Mouse (Mus musculus) ovary, adult 10 weeks (tissue): ENCODE measurements around the gene Lipo3. TPM values are rescaled to one million over a fixed set of nuclear protein-coding genes. Genes with fewer than 3 reads are reported as not detected.

Experiments
- polyA plus RNA-seq: library from polyadenylated mRNA; stranded (reverse); fragments of 350-450 nt; fragmentation: Illumina TruSeq; extraction: RNeasy Lipid Tissue Mini Kit (QIAGEN cat#74804); gene quantifications from one replicate; pipeline ENCODE4 v1.2.3, GENCODE M21; 2014

The Lipo3 gene
- polyA plus RNA-seq, result 94.0 TPM

DNA sequence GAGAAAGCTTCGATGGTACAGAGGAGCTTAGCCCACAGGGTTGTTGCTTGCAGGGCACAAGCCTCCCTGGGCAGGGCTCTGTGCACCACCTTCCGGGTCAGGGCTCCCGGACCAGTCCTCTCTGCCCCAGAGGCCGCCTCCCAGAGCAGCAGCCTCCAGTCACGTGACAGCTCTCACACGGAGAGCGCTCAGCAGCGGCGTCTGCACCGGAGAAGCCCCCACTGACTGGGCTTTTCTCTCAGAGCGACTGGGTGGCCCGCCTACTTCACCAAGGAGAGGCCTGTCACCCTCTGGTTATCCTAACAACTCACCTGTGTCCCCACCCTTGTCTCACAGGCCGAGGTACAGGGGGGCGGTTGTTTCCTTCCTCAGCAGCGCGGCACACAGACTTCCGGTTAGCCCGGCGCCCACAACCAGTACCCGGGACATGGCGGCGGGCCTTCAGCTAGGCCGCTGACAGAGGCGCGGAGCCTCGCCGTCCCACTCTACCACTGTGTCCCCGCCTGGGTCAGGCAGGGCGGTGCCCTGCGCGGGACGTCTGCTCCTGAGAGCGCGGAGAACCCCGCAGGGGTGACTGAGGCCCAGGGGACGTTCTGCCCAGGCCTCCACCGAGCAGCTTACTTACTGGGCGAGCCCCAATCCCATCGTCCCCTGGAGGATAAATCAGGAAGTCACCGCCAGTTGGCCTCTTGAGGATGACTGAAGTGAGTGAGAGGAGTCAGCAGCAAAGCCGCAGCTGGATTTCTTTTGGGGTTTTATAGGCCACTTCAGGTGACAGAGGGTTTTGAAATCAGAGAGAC lies at the start of gene Lipo3:
Gene Lipo3 (minus strand): TSS at position 665 of the 800 bp plus-strand sequence.

DNA sequence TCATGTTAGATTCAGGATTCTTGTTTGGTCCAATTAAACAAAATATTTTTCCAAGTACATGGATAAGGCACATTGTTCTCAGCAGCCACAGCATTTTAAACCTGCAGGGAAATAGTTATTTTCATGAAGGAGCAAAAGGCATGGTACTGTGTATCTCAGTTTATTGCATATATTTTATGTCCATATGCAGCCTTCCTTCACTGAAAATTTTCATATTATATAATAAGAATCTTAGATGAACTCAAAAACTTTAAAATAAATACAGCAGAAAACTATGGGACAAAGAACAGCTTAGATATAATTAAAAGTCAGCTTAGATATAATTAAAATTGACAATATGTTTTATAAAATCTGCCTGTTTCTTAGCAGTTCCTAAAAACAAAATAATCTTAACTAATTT lies 25.6 kb upstream of the Lipo3 start, which contains the start of gene Lipo1:
Gene Lipo1 (minus strand): TSS at position 101 of the 400 bp plus-strand sequence.

DNA sequence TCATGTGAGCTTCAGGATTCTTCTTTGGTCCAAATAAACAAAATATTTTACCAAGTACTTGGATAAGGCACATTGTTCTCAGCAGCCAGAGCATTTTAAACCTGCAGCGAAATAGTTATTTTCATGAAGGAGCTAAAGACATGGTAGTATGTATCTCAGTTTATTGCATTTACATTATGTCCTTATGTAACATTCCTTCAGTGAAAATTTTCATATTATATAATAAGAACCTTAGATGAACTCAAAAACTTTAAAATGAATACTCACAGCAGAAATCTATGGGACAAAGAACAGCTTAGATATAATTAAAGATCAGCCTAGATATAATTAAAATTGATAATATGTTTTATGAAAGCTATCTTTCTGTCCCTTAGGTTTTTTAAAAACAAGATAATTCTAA lies 10.5 kb downstream of the Lipo3 start, which contains the start of gene Lipo2:
Gene Lipo2 (minus strand): TSS at position 101 of the 400 bp plus-strand sequence.

DNA sequence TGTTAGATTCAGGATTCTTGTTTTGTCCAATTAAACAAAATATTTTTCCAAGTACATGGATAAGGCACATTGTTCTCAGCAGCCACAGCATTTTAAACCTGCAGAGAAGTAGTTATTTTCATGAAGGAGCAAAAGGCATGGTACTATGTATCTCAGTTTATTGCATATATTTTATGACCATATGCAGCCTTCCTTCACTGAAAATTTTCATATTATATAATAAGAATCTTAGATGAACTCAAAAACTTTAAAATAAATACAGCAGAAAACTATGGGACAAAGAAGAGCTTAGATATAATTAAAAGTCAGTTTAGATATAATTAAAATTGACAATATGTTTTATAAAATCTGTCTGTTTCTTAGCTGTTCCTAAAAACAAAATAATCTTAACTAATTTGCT lies 136.6 kb downstream of the Lipo3 start, which contains the start of gene Gm8978:
Gene Gm8978 (minus strand): TSS at position 101 of the 400 bp plus-strand sequence.

DNA sequence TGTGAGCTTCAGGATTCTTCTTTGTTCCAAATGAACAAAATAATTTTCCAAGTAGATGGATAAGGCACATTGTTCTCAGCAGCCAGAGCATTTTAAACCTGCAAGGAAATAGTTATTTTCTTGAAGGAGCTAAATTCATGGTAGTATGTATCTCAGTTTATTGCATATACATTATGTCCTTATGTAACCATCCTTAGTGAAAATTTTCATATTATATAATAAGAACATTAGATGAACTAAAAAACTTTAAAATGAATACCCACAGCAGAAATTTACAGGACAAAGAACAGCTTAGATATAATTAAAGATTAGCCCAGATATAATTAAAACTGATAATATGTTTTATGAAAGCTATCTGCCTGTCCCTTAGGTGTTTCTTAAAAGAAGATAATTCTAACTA lies 244.1 kb downstream of the Lipo3 start, which contains the start of gene Lipo4:
Gene Lipo4 (minus strand): TSS at position 101 of the 400 bp plus-strand sequence.

Other genes with a start within 250 kb of the Lipo3 start
- gene Lipo4, start 244.2 kb downstream of the Lipo3 start, polyA plus RNA-seq, result not detected
- gene Gm8978, start 136.7 kb downstream of the Lipo3 start, polyA plus RNA-seq, result not detected
- 0.60 TPM for gene Lipo2, start 10.6 kb downstream of the Lipo3 start, polyA plus RNA-seq
- gene Lipo1, start 25.5 kb upstream of the Lipo3 start, polyA plus RNA-seq, result not detected
- gene Lipf, start 199.2 kb upstream of the Lipo3 start, polyA plus RNA-seq, result 0.34 TPM
- not detected for gene Lipk, start 246.3 kb upstream of the Lipo3 start, polyA plus RNA-seq